Mouse (Mus musculus) CH12.LX (cell line): Measurements from ENCODE around the gene Gm17482. TPM values are rescaled to one million over a fixed set of nuclear protein-coding genes. Genes with fewer than 3 reads are reported as not detected.
A peak's percentile ranks its signal among the peaks of the same experiment; 100 is the strongest.

Experiments used
- DNase-seq: peaks from one replicate; pipeline ENCODE4 v3.0.0-alpha.2; 2013; ENCODE audit errors: extremely low read depth
- H3K27ac ChIP-seq: 2 replicates; pipeline ENCODE4 v1.5.1; 2012; ENCODE audit warnings: low read depth, mild to moderate bottlenecking, control low read depth, moderate library complexity; ENCODE audit not compliant: insufficient read depth
- H3K27me3 ChIP-seq: replicated peaks from 2 replicates; pipeline ENCODE3; 2012; ENCODE audit warnings: inconsistent platforms
- H3K36me3 ChIP-seq, 2 experiments: replicated peaks in 1 of 2; 2 replicates each; pipeline versions ENCODE3 to v1.6.1; 2012; ENCODE audit warnings: inconsistent platforms in 1 of 2, low read length in 1 of 2, mild to moderate bottlenecking in 1 of 2, mixed read lengths in 1 of 2, moderate library complexity in 1 of 2; ENCODE audit not compliant: control insufficient read depth in 1 of 2, insufficient read depth in 1 of 2
- H3K4me1 ChIP-seq, 2 experiments: 2 replicates each; pipeline ENCODE4 v1.6.1; 2012; ENCODE audit warnings: inconsistent platforms in 1 of 2, moderate library complexity in 1 of 2; ENCODE audit not compliant: insufficient read depth in 2 of 2, control insufficient read depth in 1 of 2
- H3K4me2 ChIP-seq: 2 replicates; pipeline ENCODE4 v1.6.1; 2012; ENCODE audit warnings: low read depth, mild to moderate bottlenecking, control low read depth; ENCODE audit not compliant: poor library complexity, insufficient read depth, severe bottlenecking
- H3K4me3 ChIP-seq, 3 experiments: fragments of 150-350 bp in 1 of 3; sonication (generic) in 1 of 3; replicated peaks in 1 of 3; 2 replicates each; pipeline versions ENCODE3 to v1.5.1; 2011 to 2012; ENCODE audit warnings: low read depth in 2 of 3, low read length in 2 of 3, mild to moderate bottlenecking in 2 of 3, moderate library complexity in 2 of 3, control low read depth in 1 of 3, improper control_type of control experiment in 1 of 3, inconsistent platforms in 1 of 3, mixed read lengths in 1 of 3; ENCODE audit not compliant: poor library complexity in 1 of 3
- H3K79me2 ChIP-seq: replicated peaks from 2 replicates; pipeline ENCODE4 v1.6.1; 2012; ENCODE audit warnings: mild to moderate bottlenecking, moderate library complexity; ENCODE audit not compliant: control insufficient read depth, poor library complexity, insufficient read depth, severe bottlenecking; ENCODE audit errors: extremely low read depth
- H3K9ac ChIP-seq: 2 replicates; pipeline ENCODE4 v1.6.1; 2012; ENCODE audit warnings: low read depth, mild to moderate bottlenecking, control low read depth, moderate library complexity; ENCODE audit not compliant: insufficient read depth
- H3K9me3 ChIP-seq: replicated peaks from 2 replicates; pipeline ENCODE3; 2012; ENCODE audit warnings: low read length, inconsistent platforms, mixed read lengths
- BHLHE40 ChIP-seq: IDR thresholded peaks from 2 replicates; pipeline ENCODE4 v1.6.1; 2011; ENCODE audit warnings: mild to moderate bottlenecking, low read depth, low read length, improper control_type of control experiment
- CHD1 ChIP-seq: IDR thresholded peaks from 2 replicates; pipeline ENCODE4 v1.6.1; 2012; ENCODE audit warnings: low read depth, low read length, improper control_type of control experiment, inconsistent platforms
- CHD2 ChIP-seq: IDR thresholded peaks from 2 replicates; pipeline ENCODE4 v1.6.1; 2011; ENCODE audit warnings: low read length, improper control_type of control experiment
- CTCF ChIP-seq, 2 experiments: IDR thresholded peaks in 1 of 2; conservative IDR thresholded peaks in 1 of 2; 2 replicates each; pipeline ENCODE4 v1.5.1; 2011 to 2012; ENCODE audit warnings: low read depth in 2 of 2, low read length in 2 of 2, improper control_type of control experiment in 1 of 2, inconsistent platforms in 1 of 2, mild to moderate bottlenecking in 1 of 2, moderate library complexity in 1 of 2
- ELF1 ChIP-seq: IDR thresholded peaks from 2 replicates; pipeline ENCODE4 v1.6.1; 2014; ENCODE audit warnings: low read depth, mild to moderate bottlenecking, inconsistent platforms, low read length, improper control_type of control experiment
- EP300 ChIP-seq: IDR thresholded peaks from 2 replicates; pipeline ENCODE4 v1.6.1; 2011; ENCODE audit warnings: low read length, improper control_type of control experiment
- ETS1 ChIP-seq: conservative IDR thresholded peaks from 2 replicates; pipeline ENCODE4 v1.6.1; 2012; ENCODE audit warnings: low read depth, mild to moderate bottlenecking, inconsistent platforms, low read length, improper control_type of control experiment, moderate library complexity
- GABPA ChIP-seq: IDR thresholded peaks from 2 replicates; pipeline ENCODE4 v1.6.1; 2012; ENCODE audit warnings: low read depth, low read length, improper control_type of control experiment, inconsistent platforms; ENCODE audit not compliant: insufficient replicate concordance
- HCFC1 ChIP-seq: IDR thresholded peaks from 2 replicates; pipeline ENCODE4 v1.6.1; 2012; ENCODE audit warnings: low read depth, mild to moderate bottlenecking, inconsistent platforms, low read length, improper control_type of control experiment
- IRF4 ChIP-seq: IDR thresholded peaks from 2 replicates; pipeline ENCODE4 v1.6.1; 2014; ENCODE audit warnings: low read depth, mild to moderate bottlenecking, inconsistent platforms, low read length, improper control_type of control experiment
- JUN ChIP-seq: IDR thresholded peaks from 2 replicates; pipeline ENCODE4 v1.6.1; 2011; ENCODE audit warnings: low read depth, mild to moderate bottlenecking, low read length, improper control_type of control experiment, moderate library complexity; ENCODE audit not compliant: insufficient read depth
- JUND ChIP-seq: conservative IDR thresholded peaks from 2 replicates; pipeline ENCODE4 v1.6.1; 2011; ENCODE audit warnings: low read depth, low read length, improper control_type of control experiment
- KAT2A ChIP-seq: IDR thresholded peaks from 2 replicates; pipeline ENCODE4 v1.6.1; 2012; ENCODE audit warnings: low read length, improper control_type of control experiment, inconsistent platforms; ENCODE audit not compliant: insufficient replicate concordance
- MAFK ChIP-seq: IDR thresholded peaks from 2 replicates; pipeline ENCODE4 v1.6.1; 2011; ENCODE audit warnings: low read length, improper control_type of control experiment; ENCODE audit not compliant: insufficient replicate concordance
- MAZ ChIP-seq: IDR thresholded peaks from 2 replicates; pipeline ENCODE4 v1.6.1; 2012; ENCODE audit warnings: low read depth, mild to moderate bottlenecking, inconsistent platforms, low read length, improper control_type of control experiment, moderate library complexity
- MEF2A ChIP-seq: IDR thresholded peaks from 2 replicates; pipeline ENCODE4 v1.6.1; 2014; ENCODE audit warnings: low read depth, mild to moderate bottlenecking, inconsistent platforms, low read length, improper control_type of control experiment, borderline replicate concordance
- NELFE ChIP-seq: IDR thresholded peaks from 2 replicates; pipeline ENCODE4 v1.6.1; 2011; ENCODE audit warnings: low read depth, low read length, improper control_type of control experiment
- NRF1 ChIP-seq: IDR thresholded peaks from 2 replicates; pipeline ENCODE4 v1.6.1; 2014; ENCODE audit warnings: low read depth, mild to moderate bottlenecking, inconsistent platforms, low read length, improper control_type of control experiment, moderate library complexity
- PAX5 ChIP-seq: IDR thresholded peaks from 2 replicates; pipeline ENCODE4 v1.6.1; 2012; ENCODE audit warnings: low read length, inconsistent platforms, mixed read lengths
- POLR2A ChIP-seq: IDR thresholded peaks from 2 replicates; pipeline ENCODE4 v1.6.1; 2011; ENCODE audit warnings: low read depth, mild to moderate bottlenecking, improper control_type of control experiment, low read length
- POLR2AphosphoS2 ChIP-seq: IDR thresholded peaks from 2 replicates; pipeline ENCODE4 v1.6.1; 2011; ENCODE audit warnings: low read depth, low read length, improper control_type of control experiment
- RAD21 ChIP-seq: IDR thresholded peaks from 2 replicates; pipeline ENCODE4 v1.6.1; 2011; ENCODE audit warnings: low read depth, mild to moderate bottlenecking, low read length, improper control_type of control experiment, moderate library complexity
- RCOR1 ChIP-seq: conservative IDR thresholded peaks from 2 replicates; pipeline ENCODE4 v1.6.1; 2012; ENCODE audit warnings: low read depth, mild to moderate bottlenecking, inconsistent platforms, low read length, improper control_type of control experiment
- SIN3A ChIP-seq: IDR thresholded peaks from 2 replicates; pipeline ENCODE4 v1.6.1; 2012; ENCODE audit warnings: low read length, improper control_type of control experiment, inconsistent platforms
- SMC3 ChIP-seq: IDR thresholded peaks from 2 replicates; pipeline ENCODE4 v1.6.1; 2011; ENCODE audit warnings: low read depth, low read length, improper control_type of control experiment
- TBP ChIP-seq: conservative IDR thresholded peaks from 2 replicates; pipeline ENCODE4 v1.6.1; 2011; ENCODE audit warnings: low read depth, low read length, improper control_type of control experiment
- TCF12 ChIP-seq: IDR thresholded peaks from 2 replicates; pipeline ENCODE4 v1.6.1; 2014; ENCODE audit warnings: low read depth, mild to moderate bottlenecking, inconsistent platforms, low read length, improper control_type of control experiment
- UBTF ChIP-seq: IDR thresholded peaks from 2 replicates; pipeline ENCODE4 v1.6.1; 2012; ENCODE audit warnings: low read depth, mild to moderate bottlenecking, inconsistent platforms, low read length, improper control_type of control experiment, moderate library complexity
- USF1 ChIP-seq: IDR thresholded peaks from 2 replicates; pipeline ENCODE4 v1.6.1; 2014; ENCODE audit warnings: low read depth, mild to moderate bottlenecking, inconsistent platforms, low read length, improper control_type of control experiment
- USF2 ChIP-seq: conservative IDR thresholded peaks from 2 replicates; pipeline ENCODE4 v1.6.1; 2011; ENCODE audit warnings: low read depth, low read length, improper control_type of control experiment
- ZC3H11A ChIP-seq: IDR thresholded peaks from 2 replicates; pipeline ENCODE4 v1.6.1; 2012; ENCODE audit warnings: low read depth, mild to moderate bottlenecking, inconsistent platforms, low read length, improper control_type of control experiment
- ZKSCAN1 ChIP-seq: IDR thresholded peaks from 2 replicates; pipeline ENCODE4 v1.6.1; 2012; ENCODE audit warnings: low read depth, inconsistent platforms, low read length, improper control_type of control experiment, borderline replicate concordance
- ZMIZ1 ChIP-seq: IDR thresholded peaks from 2 replicates; pipeline ENCODE4 v1.6.1; 2012; ENCODE audit warnings: low read depth, mild to moderate bottlenecking, inconsistent platforms, low read length, improper control_type of control experiment
- dilution Hi-C: fragments of 300-500 bp; cut with MboI; formaldehyde crosslinking; loops from 2 replicates; pipeline ENCODE4 v1.14.3; 2020; ENCODE audit warnings: low sequenced_read_pairs; ENCODE audit not compliant: extremely low pct_unique_long_range_greater_than_20kb, extremely low pct_ligation_motif_present
- in situ Hi-C: fragments of 300-500 bp; cut with MboI; formaldehyde crosslinking; loops from 3 replicates; pipeline ENCODE4 v1.14.3; 2019; ENCODE audit warnings: low sequenced_read_pairs, low pct_ligation_motif_present, low pct_unique_long_range_greater_than_20kb, mixed read lengths
- polyA plus RNA-seq: library from polyadenylated mRNA; unstranded; fragments of >175 nt; gene quantifications from 2 replicates; pipeline ENCODE4 v1.2.1, GENCODE M21; 2012; ENCODE audit warnings: low read depth; ENCODE audit not compliant: insufficient read length
- total RNA-seq, 2 experiments: library from RNA; depleted of rRNA; stranded (reverse); fragments of 300-350 nt in 1 of 2; fragments of >200 nt in 1 of 2; gene quantifications; 2 replicates each; pipeline ENCODE4 v1.2.3; 2012 to 2014

The Gm17482 gene
- total and polyA plus RNA-seq, 3 experiments, result not detected

DNA sequence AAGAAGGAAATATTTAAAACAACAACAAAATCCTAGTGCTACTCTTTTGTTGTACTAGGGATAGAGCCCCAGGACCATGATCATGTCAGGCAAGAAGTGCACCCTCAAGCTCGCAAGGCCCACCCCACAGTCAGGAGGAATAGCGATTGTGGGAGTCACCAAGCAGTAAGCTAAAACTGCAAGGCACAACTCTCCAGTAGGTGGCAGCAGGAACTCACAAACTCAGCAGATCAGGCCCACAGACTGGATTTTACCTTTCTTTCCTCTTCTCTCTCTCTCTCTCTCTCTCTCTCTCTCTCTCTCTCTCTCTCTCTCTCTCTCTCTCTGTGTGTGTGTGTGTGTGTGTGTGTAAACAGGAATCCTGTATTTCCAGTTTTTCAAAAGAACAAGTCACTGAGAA lies 386 bp downstream of the Gm17482 start:
- dilution Hi-C loops, result no loop called here
- Histone ChIP-seq H3K27ac (no peak overlapping the region), H3K79me2 (no peaks in the 10 kb centered on the region), H3K4me2 (no peak overlapping the region), H3K36me3 (no peaks in the 10 kb centered on the region), H3K4me1 (no peaks in the 10 kb centered on the region), H3K9ac (no peak overlapping the region), H3K4me3 (no peak overlapping the region), H3K9me3 (no peaks in the 10 kb centered on the region), H3K27me3 (no peaks in the 10 kb centered on the region)
- peak; percentile 80 for DNase-seq
- in situ Hi-C loops, result no loop called here
- TF ChIP-seq NELFE (0 out of 2 replicates have a peak, but pooled peaks have one; percentile 13), POLR2A (no peak), ZC3H11A (peak; percentile 74), IRF4 (no peak), ZKSCAN1 (no peak), UBTF (no peak), JUND (no peak; the same call in 1 of the 2 replicates), CTCF (conservative IDR thresholded peaks at IDR 0.05 in 1 of 2, IDR thresholded peaks at IDR 0.05 in 1 of 2; ENCODE audit: low read depth in 2 of 2, low read length in 2 of 2) (peak; percentile 50 to 87), ELF1 (no peak), USF2 (no peak), RAD21 (peak; percentile 85), POLR2AphosphoS2 (no peak), MAZ (no peak), SIN3A (no peak), PAX5 (no peak), CHD1 (no peak), MAFK (0 out of 2 replicates have a peak, but pooled peaks have one; percentile 17), JUN (no peak), SMC3 (peak; percentile 92), KAT2A (no peak), ETS1 (no peak), BHLHE40 (no peak), NRF1 (no peak), GABPA (no peak), ZMIZ1 (no peak), USF1 (no peak), TBP (no peak), RCOR1 (no peak), CHD2 (no peak), MEF2A (no peak), EP300 (no peak), HCFC1 (no peak), TCF12 (no peak)
